Mouse (Mus musculus) bone marrow macrophage, adult 2 months (primary cell): ENCODE data around the gene Top1.

Source experiments
- CTCF ChIP-seq: IDR thresholded peaks from 2 replicates; pipeline ENCODE4 v1.5.1; 2012; ENCODE audit warnings: low read depth, mild to moderate bottlenecking, low read length, moderate library complexity
- POLR2A ChIP-seq: IDR thresholded peaks from 2 replicates; pipeline ENCODE4 v1.6.1; 2012; ENCODE audit warnings: mild to moderate bottlenecking, low read depth, low read length, borderline replicate concordance

- TF ChIP-seq POLR2A (no peak), CTCF (no peak)
Measured at GRCm38 (mm10) chr2:160619300-160619699, 26.4 kb upstream of the Top1 start.
